Mouse (Mus musculus) CD4-positive, CD25-positive, alpha-beta regulatory T cell, adult 2 months (primary cell): ENCODE data around the gene Msh5.
A peak's percentile ranks its signal among the peaks of the same experiment; 100 is the strongest.
"Not testable (repeated sequence)": the region's sequence is repeated elsewhere in the genome, so short reads cannot be mapped to it uniquely, and the experiment has no call there.

ENCODE experiments used
- DNase-seq: peaks from one replicate; pipeline ENCODE4 v3.0.0-alpha.2; 2012; ENCODE audit warnings: low read depth, low spot score

Gene Msh5

GRCm38 (mm10) chr17:35023756-35024155 is 22.8 kb downstream of the Msh5 start:
- DNase-seq = no peak

- no peak for DNase-seq
Measured at GRCm38 (mm10) chr17:35023221-35023620, 23.3 kb downstream of the Msh5 start.

DNA sequence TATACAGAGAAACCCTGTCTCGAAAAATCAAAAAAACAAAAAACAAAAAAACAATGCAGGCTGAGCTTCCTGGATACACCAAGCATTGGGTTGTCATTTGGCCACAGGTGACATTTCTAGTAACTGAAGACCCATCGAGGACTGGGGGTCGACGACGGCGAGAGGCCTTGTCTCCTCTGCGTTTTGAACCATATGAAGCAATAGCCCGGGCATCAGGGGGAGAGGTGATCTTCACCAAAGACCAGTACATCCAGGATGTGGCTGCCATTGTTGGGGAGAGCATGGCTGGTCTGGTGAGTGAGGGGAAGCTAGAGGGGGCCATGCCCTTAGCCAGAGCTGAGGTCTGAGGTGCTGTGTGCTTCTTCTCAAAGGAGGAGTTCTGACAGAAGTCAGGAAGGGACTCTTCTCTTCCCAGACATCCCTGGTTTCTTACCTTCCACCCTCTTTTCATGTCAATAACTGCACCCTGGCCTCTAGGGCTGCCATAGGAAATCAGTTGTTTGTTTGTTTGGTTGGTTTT is 23.9 kb downstream of the Msh5 start:
- no peak for DNase-seq

DNA sequence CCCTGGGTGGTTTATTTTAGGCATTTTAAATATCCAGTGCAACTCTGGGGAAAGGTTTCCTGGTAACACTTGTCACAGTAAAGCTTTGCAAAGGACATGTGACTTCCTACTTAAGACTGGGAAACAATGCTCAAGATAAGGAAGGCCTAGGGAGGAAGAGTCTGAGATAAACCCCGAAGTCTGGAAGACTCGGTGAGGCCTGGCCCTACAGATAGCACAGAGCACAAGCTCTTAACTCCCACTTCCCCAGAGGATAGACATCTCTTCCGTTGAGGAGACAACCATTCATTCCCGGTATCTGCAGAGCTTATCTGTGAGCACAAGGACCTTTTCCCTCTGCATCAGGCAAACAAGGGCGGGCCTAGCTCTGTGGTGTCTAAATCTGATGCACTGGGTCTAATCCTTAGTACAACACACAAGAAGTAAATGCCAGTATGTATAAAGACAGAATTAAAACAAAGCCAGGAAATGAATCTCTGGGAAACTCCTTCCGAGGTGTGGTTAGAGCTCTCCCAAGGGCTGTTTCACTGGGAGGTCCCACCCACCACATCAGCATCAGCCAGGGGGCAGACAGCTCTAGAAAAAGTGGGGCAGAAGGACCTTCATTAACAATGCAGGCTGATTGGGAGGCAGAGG is 24.6 kb downstream of the Msh5 start:
- DNase-seq = no peak

DNA sequence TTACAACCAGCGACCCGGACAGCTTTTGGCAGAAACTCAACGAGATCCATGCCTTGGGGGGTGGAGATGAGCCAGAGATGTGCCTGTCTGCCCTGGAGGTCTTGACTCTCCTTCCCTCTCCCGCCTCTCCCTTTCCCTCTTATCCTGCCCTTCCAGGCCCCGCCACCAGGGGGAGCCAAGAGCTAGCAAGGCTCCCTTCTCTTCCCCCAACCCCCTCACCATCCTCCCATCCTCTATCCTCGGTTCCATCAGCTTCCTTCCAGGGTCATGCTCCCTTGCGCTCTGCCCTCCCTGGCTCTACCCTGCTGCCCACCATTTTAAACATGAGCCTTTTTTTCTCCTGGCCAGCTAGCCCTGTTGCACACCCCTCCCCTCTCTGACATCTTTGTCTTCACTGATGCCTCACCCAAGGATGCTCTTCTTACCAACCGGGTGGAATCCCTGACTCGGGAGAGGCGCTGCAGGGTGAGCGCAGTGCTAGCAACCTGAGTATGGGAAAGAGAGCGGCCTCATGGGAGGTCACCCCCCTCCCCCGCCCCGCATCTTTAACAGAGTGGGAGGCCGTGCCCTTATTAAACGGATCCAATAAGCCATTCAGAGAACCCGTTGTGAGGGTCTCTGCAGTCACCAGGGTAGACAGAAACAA is 25.3 kb downstream of the Msh5 start:
- peak; percentile 89 for DNase-seq

- no peak for DNase-seq
Measured at GRCm38 (mm10) chr17:35020551-35020950, 26.0 kb downstream of the Msh5 start.

GRCm38 (mm10) chr17:35019894-35020293 is 26.7 kb downstream of the Msh5 start:
- no peak for DNase-seq

DNA sequence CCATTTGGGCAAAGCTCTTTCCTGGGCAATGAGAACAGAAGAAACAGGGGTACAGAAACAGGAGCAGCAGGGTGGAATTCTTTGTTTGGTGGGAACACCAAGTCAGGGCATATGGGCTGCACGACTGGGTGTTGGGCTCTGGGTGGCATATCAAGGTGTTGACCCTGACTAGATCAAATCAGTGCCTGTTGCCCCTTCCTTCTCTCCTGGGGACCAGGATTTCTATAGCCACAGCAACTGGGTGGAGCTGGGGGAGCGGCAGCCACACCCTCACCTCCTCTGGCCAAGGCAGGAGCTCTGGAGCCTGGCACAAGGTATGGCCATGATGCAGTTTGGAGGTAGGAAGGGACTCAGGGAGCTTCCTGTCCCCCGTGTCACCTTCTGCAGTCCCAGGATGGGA is 28.4 kb downstream of the Msh5 start:
- DNase-seq = no peak

DNA sequence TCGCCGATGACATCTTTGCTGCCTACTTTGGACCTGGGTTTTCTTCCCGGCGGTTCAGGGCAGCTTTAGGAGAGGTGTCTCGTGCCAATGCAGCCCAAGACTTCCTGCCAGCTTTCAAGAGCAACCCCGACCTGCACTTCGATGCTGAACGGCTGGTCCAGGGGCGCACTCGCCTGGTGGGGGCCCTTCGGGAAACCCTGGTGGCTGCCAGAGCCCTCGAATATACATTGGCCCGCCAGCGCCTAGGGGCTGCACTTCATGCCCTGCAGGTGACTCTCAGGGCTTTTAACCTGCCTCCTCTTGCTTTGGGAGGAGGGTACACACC is 28.9 kb downstream of the Msh5 start:
- no peak for DNase-seq

GRCm38 (mm10) chr17:35016791-35017705 is 29.5 kb downstream of the Msh5 start:
- DNase-seq = peak; percentile 36

GRCm38 (mm10) chr17:35016376-35016775 is 30.2 kb downstream of the Msh5 start, which contains the start of gene Vwa7:
TSS of gene Vwa7 (plus strand) at chr17:35016579.
- DNase-seq = peak; percentile 28

DNA sequence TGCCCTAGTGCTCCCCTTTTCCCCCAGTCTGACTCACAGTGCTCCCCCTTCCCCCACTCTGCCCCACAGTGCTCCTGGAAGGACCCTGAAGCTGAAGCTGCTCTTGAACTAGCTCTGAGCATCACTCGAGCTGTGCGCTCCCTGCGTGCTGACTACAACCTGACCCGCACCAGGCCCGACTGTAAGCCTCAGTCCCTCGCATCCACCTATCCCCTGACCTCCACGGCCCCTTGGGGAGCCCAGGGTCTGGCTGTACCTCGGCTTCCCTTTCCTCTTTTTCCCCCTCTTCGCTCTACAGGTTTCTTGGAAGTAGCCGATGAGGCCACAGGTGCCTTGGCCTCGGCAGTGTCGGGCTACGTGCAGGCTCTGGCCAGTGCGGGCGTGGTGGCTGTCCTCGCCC is 31.2 kb downstream of the Msh5 start:
- no peak for DNase-seq

GRCm38 (mm10) chr17:35013221-35013620 is 33.3 kb downstream of the Msh5 start:
- no peak for DNase-seq

- no peak for DNase-seq
Measured at GRCm38 (mm10) chr17:35012430-35012829, 34.1 kb downstream of the Msh5 start.

DNA sequence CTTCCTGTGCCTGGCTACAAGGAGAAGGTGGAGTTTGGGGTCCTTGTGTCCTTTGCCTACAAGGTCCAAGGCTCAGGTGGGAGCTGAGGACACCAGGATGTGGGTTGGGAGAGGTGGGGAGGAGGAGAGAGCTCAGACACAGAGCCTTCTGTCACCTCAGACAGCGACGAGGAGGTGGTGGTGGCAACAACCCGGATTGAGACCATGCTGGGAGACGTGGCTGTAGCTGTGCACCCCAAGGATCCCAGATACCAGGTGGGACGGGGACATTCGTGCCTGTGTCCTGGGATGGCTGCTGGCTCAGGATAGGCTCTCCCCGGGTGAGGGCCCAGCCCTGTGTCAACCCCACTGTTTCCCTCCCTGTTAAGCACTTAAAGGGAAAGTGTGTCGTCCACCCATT is 35.1 kb downstream of the Msh5 start:
- DNase-seq = no peak

DNA sequence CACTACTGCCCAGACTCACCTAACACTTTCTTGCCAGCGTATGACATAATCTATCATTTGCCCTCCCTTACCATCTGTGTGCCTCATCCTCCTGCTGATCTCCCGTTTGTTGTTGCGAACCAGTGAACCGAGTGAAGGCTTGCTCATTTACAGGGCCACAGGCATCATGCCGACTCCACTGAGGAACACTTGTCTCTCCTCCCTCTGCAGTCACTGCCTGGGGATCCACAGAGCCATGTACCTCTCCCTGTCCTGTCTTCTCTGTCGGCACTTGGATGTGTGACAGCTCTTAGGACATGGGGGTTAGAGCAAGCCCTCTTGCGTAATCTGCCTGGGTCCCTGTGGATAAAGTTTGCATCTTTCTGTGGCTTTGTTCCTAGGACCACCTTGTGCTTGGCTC is 37.0 kb downstream of the Msh5 start:
- no peak for DNase-seq

DNA sequence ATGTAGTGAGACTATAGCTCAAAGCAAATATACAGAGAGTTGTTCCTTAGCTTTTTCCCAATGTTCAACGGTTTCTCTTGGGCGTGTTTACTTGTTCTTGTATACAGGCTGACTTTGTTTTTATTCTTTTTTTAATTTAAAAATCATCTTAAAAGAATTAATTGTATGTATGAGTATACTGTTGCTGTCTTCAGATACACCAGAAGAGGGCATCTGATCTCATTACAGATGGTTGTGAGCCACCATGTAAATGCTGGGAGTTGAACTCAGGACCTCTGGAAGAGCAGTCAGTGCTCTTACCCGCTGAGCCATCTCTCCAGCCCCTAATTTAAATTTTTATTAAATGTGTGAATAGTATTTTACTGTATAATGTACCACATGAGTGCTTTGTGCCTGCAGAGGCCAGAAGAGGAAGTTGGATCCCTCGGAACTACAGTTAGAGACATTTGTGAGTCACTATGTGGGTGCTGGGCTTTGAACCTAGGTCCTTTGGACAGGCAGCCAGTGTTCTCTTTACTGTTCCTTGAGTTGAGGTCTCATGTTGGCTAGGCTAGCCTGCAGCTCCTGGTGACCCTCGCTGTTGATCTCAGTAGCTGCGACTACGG is 39.1 kb downstream of the Msh5 start:
- no peak for DNase-seq

GRCm38 (mm10) chr17:35005902-35006301 is 40.6 kb downstream of the Msh5 start:
- not testable (repeated sequence) for DNase-seq

DNA sequence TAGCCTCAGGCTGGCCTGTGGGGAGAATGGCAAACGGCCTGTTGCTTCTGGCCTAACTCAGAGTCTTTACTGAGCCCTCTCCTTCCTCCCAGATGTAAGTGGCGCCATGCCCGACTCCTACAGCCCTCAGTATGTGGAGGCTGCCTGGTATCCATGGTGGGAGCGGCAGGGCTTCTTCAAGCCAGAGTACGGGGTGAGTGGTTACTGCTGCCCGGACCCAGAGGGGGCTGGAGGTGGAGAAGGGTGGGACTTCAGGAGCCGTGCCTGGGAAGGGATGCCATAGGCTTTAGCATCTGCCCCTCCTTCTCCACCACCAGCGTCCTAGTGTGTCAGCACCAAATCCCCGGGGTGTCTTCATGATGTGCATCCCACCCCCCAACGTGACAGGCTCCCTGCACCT is 41.4 kb downstream of the Msh5 start:
- no peak for DNase-seq

GRCm38 (mm10) chr17:35004075-35004717 is 42.3 kb downstream of the Msh5 start:
- no peak for DNase-seq

DNA sequence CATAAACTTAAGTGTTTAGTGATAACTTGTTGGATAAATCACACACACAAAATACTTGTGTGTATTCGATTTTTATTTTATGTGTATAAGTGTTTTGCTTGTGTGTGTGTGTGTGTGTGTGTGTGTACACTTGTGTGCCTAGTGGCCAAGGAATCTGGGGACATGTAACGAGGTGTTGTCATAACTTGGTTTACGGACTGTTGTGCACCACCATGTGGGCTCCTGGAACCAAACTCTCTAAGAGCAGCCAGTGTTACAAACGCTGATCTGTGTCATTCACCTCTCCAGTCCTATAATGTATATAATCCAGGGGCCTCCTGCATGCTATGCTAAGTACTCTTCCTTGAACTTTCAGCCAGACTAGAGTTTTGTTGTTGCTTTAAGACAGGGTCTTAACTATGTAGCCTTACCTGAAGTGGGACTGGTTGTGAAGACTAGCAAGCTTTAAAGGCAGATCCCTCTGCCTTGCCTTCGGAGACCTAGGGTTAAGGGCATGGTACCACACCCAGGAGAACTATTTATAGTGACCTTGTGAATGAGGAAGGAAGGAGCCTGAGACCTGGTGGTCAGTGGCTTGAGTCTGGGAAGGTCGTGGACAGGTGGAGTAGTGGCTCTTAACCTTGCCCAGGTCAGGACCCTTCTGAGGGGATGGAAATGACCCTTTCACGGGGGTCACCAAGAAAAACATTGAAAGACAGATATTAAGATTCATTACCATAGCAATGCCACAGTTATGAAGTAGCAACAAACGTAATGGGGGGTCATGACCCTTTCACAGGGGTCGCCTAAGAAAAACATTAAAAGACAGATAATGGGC is 43.3 kb downstream of the Msh5 start:
- DNase-seq = no peak
